Mouse (Mus musculus) midbrain, embryonic 14.5 days (tissue): ENCODE data around the gene Ets1. TPM values are rescaled to one million over a fixed set of nuclear protein-coding genes. Genes with fewer than 3 reads are reported as not detected.
A peak's percentile ranks its signal among the peaks of the same experiment; 100 is the strongest.

Experiments
- ATAC-seq: fragments of 200-750 bp; cut with Nextera tagmentation; 2 replicates; pipeline ENCODE4 v1.8.0; 2017; ENCODE audit warnings: moderate number of reproducible peaks, moderate library complexity; ENCODE audit not compliant: low FRiP score, low TSS enrichment
- DNase-seq: peaks from one replicate; pipeline ENCODE4 v3.0.0-alpha.2; 2015
- H3K27ac ChIP-seq: fragments of 300-500 bp; sonication (generic); replicated peaks from 2 replicates; pipeline ENCODE4 v1.5.1; 2014; ENCODE audit warnings: mild to moderate bottlenecking, low read depth, low read length, moderate library complexity
- H3K27me3 ChIP-seq: fragments of 300-500 bp; sonication (generic); 2 replicates; pipeline ENCODE4 v1.6.1; 2014; ENCODE audit warnings: low read length, control low read depth, mixed read lengths; ENCODE audit not compliant: control insufficient read depth, insufficient read depth
- H3K36me3 ChIP-seq: fragments of 300-500 bp; sonication (generic); 2 replicates; pipeline ENCODE4 v1.6.1; 2014; ENCODE audit warnings: low read length, control low read depth; ENCODE audit not compliant: control insufficient read depth, insufficient read depth
- H3K4me1 ChIP-seq: fragments of 300-500 bp; sonication (generic); 2 replicates; pipeline ENCODE4 v1.6.1; 2014; ENCODE audit warnings: mild to moderate bottlenecking, antibody characterized with exemption, low read length, control low read depth; ENCODE audit not compliant: control insufficient read depth, insufficient read depth
- H3K4me2 ChIP-seq: fragments of 300-500 bp; sonication (generic); 2 replicates; pipeline ENCODE4 v1.6.1; 2014; ENCODE audit warnings: mild to moderate bottlenecking, low read length, moderate library complexity
- H3K4me3 ChIP-seq: fragments of 300-500 bp; sonication (generic); replicated peaks from 2 replicates; pipeline ENCODE4 v1.5.1; 2014; ENCODE audit warnings: low read depth, low read length
- H3K9ac ChIP-seq: fragments of 300-500 bp; sonication (generic); replicated peaks from 2 replicates; pipeline ENCODE4 v1.6.1; 2014; ENCODE audit warnings: mild to moderate bottlenecking, low read length, moderate library complexity
- H3K9me3 ChIP-seq: fragments of 300-500 bp; sonication (generic); 2 replicates; pipeline ENCODE4 v1.6.1; 2016; ENCODE audit warnings: low read length, control low read depth, mixed read lengths; ENCODE audit not compliant: control insufficient read depth
- WGBS: fragments of 180-500 bp; shearing (Covaris S2); extraction: QIAGEN DNeasy Blood & Tissue Kit; methylation state at CpG from one replicate; pipeline ENCODE4 v1.1.7; 2014; 5-methylcytosine and 5-hydroxymethylcytosine counted together
- polyA plus RNA-seq: library from polyadenylated mRNA; unstranded; fragments of >200 nt; fragmentation: Nextera tagmentation; extraction: Ambion mirVana; gene quantifications from 2 replicates; pipeline ENCODE4 v1.2.1, GENCODE M21; 2014

Ets1 gene
- polyA plus RNA-seq, 1 experiment from 2014 or later, result 19.6 TPM

GRCm38 (mm10) chr9:32666611-32667517, 30.8 kb downstream of the Ets1 start:
- Histone ChIP-seq H3K4me2 (no peak overlapping the region), H3K4me3 (no peak overlapping the region), H3K9ac (no peak overlapping the region), H3K36me3 (no peaks in the 10 kb centered on the region), H3K9me3 (no peaks in the 10 kb centered on the region), H3K4me1 (peaks cover 14% of the 10 kb centered on the region), H3K27ac (no peak overlapping the region), H3K27me3 (peaks cover 26% of the 10 kb centered on the region)
- DNase-seq (peak; percentile 23), ATAC-seq (no peak)
- 69% methylated on average over 11 of the region's 11 CpGs for WGBS

- peaks cover 21% of the 10 kb centered on the region for H3K4me1 ChIP-seq
- DNase-seq, result peak; percentile 24
- H3K36me3 ChIP-seq, result no peaks in the 10 kb centered on the region
- no peak overlapping the region for H3K4me3 ChIP-seq
- H3K4me2 ChIP-seq, result no peak overlapping the region
- peaks cover 30% of the 10 kb centered on the region for H3K27me3 ChIP-seq
- H3K9me3 ChIP-seq, result no peaks in the 10 kb centered on the region
- WGBS, result 7% methylated on average over 7 of the region's 7 CpGs
- no peak for ATAC-seq
- H3K9ac ChIP-seq, result no peak overlapping the region
- no peak overlapping the region for H3K27ac ChIP-seq
Measured at GRCm38 (mm10) chr9:32667518-32667908, 31.5 kb downstream of the Ets1 start.

- ATAC-seq (no peak), DNase-seq (no peak)
- H3K27me3 ChIP-seq, result peaks cover 36% of the 10 kb centered on the region
- peaks cover 23% of the 10 kb centered on the region for H3K4me1 ChIP-seq
- no peak overlapping the region for H3K4me2 ChIP-seq
- H3K36me3 ChIP-seq, result no peaks in the 10 kb centered on the region
- WGBS, result 51% methylated on average over 9 of the region's 9 CpGs
- H3K27ac ChIP-seq, result no peak overlapping the region
- H3K9me3 ChIP-seq, result no peaks in the 10 kb centered on the region
- H3K4me3 ChIP-seq, result no peak overlapping the region
- H3K9ac ChIP-seq, result no peak overlapping the region
Measured at GRCm38 (mm10) chr9:32668075-32668673, 32.2 kb downstream of the Ets1 start.

- Histone ChIP-seq H3K27me3 (peaks cover 46% of the 10 kb centered on the region), H3K9me3 (no peaks in the 10 kb centered on the region), H3K27ac (no peak overlapping the region), H3K4me3 (no peak overlapping the region), H3K4me2 (no peak overlapping the region), H3K4me1 (peaks cover 23% of the 10 kb centered on the region), H3K36me3 (no peaks in the 10 kb centered on the region), H3K9ac (no peak overlapping the region)
- ATAC-seq (no peak), DNase-seq (no peak)
- 88% methylated on average over 2 of the region's 2 CpGs for WGBS
Measured at GRCm38 (mm10) chr9:32669397-32669796, 33.4 kb downstream of the Ets1 start.

- Histone ChIP-seq H3K27ac (no peak overlapping the region), H3K9me3 (no peaks in the 10 kb centered on the region), H3K4me3 (peak overlapping the region; percentile 36), H3K9ac (peak overlapping the region; percentile 39), H3K36me3 (no peaks in the 10 kb centered on the region), H3K4me2 (peak overlapping the region; percentile 64), H3K4me1 (peaks cover 27% of the 10 kb centered on the region), H3K27me3 (peaks cover 61% of the 10 kb centered on the region)
- WGBS, result 2% methylated on average over 35 of the region's 35 CpGs
- DNase-seq (peak; percentile 69), ATAC-seq (peak; percentile 40; the same call in 1 of the 2 replicates)
Measured at GRCm38 (mm10) chr9:32671970-32672859, 36.2 kb downstream of the Ets1 start.

GRCm38 (mm10) chr9:32673923-32674322, 37.9 kb downstream of the Ets1 start:
- Histone ChIP-seq H3K9ac (no peak overlapping the region), H3K36me3 (no peaks in the 10 kb centered on the region), H3K27ac (no peak overlapping the region), H3K4me2 (no peak overlapping the region), H3K27me3 (peaks cover 71% of the 10 kb centered on the region), H3K4me1 (peaks cover 17% of the 10 kb centered on the region), H3K9me3 (no peaks in the 10 kb centered on the region), H3K4me3 (no peak overlapping the region)
- 84% methylated on average over 3 of the region's 3 CpGs for WGBS
- ATAC-seq, result no peak
- no peak for DNase-seq

GRCm38 (mm10) chr9:32675671-32676409, 39.8 kb downstream of the Ets1 start:
- DNase-seq (peak; percentile 73), ATAC-seq (peak; percentile 67; the same call in 1 of the 2 replicates)
- H3K4me3 ChIP-seq, result no peak overlapping the region
- peaks cover 17% of the 10 kb centered on the region for H3K4me1 ChIP-seq
- H3K4me2 ChIP-seq, result peak overlapping the region; percentile 2; the same call in 1 of the 2 replicates
- no peaks in the 10 kb centered on the region for H3K9me3 ChIP-seq
- no peak overlapping the region for H3K9ac ChIP-seq
- H3K27ac ChIP-seq, result no peak overlapping the region
- H3K27me3 ChIP-seq, result peaks cover 72% of the 10 kb centered on the region
- WGBS, result 2% methylated on average over 9 of the region's 9 CpGs
- no peaks in the 10 kb centered on the region for H3K36me3 ChIP-seq

- Histone ChIP-seq H3K4me1 (peaks cover 17% of the 10 kb centered on the region), H3K27me3 (peaks cover 71% of the 10 kb centered on the region), H3K4me3 (no peak overlapping the region), H3K36me3 (no peaks in the 10 kb centered on the region), H3K9me3 (no peaks in the 10 kb centered on the region), H3K9ac (no peak overlapping the region), H3K4me2 (peak overlapping the region; percentile 2; the same call in 1 of the 2 replicates), H3K27ac (no peak overlapping the region)
- DNase-seq (no peak), ATAC-seq (no peak)
- 4% methylated on average over 3 of the region's 3 CpGs for WGBS
Measured at GRCm38 (mm10) chr9:32676480-32676879, 40.5 kb downstream of the Ets1 start.
